Mouse (Mus musculus) frontal cortex, postnatal 10 days (tissue): Measurements from ENCODE around the gene Gm11567.
"Not testable (repeated sequence)": the region's sequence is repeated elsewhere in the genome, so short reads cannot be mapped to it uniquely, and the experiment has no call there.

Experiments used
- DNase-seq, 2 experiments: peaks; one replicate each; pipeline ENCODE4 v3.0.0; 2022; ENCODE audit warnings: low spot score in 2 of 2, mixed read lengths in 1 of 2

Gene Gm11567

DNA sequence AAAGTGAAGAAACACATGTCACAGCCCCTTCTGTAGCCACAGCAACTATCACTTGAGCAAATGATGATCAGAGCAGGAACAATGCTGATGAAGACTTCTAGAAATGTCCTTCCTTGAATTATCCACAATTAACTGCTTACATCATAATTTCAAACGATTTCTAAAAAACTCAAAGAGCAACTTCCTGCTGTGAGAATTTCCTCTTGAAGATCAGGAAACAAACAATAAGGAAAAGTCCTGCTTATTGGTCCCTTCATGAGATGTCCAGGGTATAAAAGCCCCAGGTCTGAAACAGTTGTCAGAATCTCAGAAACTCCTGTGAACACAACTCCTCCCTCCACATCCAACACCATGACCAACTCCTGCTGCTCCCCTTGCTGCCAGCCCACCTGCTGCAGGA, at the start of gene Gm11567:
TSS of gene Gm11567 (plus strand) at position 301 of the 400 bp plus-strand sequence.
- DNase-seq: not testable (repeated sequence)

DNA sequence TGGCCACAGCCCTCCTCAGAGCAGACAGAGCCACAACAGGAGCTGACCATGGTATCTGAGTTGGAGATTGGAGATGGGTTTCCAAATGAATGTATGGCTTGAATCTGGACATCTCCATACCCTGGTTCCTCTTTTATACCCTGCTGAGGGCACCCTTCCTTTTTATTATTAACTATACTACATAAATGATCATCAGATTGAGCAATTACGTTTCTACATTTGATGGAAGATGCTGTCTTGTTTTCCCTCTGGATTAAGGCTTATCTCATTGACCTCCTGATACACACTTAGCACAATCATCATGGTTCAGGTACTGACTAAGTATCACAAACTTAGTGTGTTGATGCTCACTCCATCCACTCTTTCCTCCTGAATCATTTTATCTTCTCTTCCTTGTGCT, 41.0 kb upstream of the Gm11567 start, which contains the start of gene 2300003K06Rik:
TSS of gene 2300003K06Rik (minus strand) at position 101 of the 400 bp plus-strand sequence.
- no peak for DNase-seq

DNA sequence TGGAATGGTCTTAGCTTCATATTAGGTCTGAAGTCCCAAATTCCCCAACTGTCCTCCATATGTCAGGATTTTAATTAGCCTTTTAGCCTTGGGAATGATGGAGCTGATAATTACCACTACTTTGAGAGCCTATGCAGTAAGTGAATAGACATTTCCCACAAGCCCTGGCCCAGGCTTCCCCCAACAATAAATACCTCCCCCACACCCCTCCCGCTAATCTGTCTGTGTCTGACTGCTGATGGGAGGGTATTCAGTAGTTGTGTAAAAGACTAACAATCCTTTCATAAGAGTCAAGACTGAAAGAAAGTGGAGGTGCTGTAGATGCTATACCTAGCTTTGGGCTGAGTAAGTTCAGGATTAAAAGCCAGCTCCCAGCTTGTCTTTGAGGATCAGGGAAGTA, 36.8 kb upstream of the Gm11567 start:
- no peak for DNase-seq

DNA sequence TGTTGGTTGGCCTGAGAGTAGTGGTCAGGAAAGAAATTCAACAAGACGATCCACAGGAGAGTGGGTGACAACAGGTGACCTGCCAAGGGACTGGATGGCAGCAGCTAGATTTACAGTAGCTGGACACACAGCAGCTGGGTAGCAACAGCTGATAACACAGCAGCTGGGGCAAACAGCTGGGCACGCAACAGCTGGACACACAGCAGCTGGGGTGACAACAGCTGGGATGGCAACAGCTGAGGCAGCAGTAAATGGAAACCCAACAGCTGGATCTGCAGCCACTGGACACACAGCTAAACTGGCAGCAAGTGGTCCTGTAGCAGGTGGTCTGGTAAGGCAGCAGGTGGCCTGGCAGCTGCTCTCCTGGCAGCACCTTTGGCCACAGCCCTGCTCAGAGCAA, 32.2 kb upstream of the Gm11567 start:
- DNase-seq: no peak

DNA sequence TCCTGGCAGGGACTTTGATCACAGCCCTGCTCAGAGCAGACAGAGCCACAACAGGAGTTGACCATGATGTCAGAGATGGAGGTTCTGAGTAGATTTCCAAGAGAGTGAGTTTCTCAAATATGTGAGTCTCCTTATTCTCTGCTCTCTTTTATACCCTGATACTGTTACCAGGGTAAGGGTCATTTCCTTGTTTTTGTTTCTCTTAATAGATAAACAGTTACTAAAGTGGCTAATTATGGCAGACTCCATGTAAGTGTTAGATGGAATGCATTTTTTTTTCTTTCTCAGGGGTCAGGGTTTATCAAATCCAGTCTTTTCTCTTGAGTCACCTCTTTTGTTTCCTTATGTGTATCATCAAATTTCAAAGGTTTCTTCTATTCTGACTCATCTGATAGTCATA, 27.5 kb upstream of the Gm11567 start, which contains the start of gene Krtap4-16:
TSS of gene Krtap4-16 (minus strand) at position 101 of the 400 bp plus-strand sequence.
- DNase-seq: no peak

DNA sequence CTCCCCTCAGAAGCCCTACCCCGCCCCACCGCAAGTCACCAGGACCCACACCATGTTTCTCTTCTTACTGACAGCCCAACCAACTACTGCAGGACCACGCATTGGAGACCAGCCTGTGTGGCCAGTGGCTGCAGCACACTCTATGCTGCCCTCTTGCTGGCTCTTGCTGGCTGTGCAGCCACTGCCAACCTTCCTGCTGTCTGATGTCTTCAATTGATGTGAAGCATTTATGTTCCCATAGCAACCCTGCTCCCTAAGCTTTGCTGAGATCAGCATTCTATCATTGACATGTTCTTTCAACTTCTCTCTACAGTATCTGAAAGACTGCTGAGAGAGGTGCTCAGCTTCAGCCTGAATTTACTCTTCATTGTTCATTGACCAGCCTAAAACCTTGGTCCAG, 24.9 kb upstream of the Gm11567 start:
- DNase-seq: no peak

DNA sequence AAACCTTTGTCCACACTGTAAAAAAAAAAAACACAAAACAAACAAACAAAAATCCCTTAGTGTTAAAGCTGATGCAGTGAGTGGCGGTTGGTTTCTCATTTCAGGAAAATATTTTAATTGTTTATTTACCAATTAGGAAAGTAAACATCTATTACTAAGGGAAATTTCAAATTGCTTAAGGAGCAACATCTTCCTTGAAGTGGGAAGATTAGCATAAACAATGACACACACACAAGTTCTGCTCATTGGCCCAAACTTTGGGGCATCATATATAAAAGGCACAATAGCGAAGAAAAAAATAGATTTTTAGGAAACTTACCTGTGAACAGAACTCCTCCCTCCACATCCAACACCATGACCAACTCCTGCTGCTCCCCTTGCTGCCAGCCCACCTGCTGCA, 21.4 kb upstream of the Gm11567 start, which contains the start of gene Gm11568:
TSS of gene Gm11568 (plus strand) at position 301 of the 400 bp plus-strand sequence.
- no peak for DNase-seq

DNA sequence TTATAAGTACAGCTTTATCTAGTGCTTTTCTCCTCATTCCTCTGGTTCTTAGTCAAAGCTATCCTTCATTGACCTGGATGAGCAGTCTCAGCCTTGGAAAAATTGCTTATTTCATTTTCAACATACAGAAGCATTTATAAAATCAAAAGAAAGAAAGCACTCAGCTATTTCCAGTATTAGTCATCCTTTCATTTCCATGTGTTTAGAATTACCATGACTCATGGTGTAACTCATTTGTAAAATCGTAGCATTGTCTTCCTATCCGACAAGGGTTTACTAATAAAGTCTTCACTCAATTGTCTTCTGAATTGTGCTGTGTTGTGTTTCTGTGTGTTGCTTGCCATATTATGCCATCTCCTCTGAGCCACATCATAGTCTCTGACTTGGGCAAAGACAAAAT, 20.2 kb upstream of the Gm11567 start:
- DNase-seq: no peak

DNA sequence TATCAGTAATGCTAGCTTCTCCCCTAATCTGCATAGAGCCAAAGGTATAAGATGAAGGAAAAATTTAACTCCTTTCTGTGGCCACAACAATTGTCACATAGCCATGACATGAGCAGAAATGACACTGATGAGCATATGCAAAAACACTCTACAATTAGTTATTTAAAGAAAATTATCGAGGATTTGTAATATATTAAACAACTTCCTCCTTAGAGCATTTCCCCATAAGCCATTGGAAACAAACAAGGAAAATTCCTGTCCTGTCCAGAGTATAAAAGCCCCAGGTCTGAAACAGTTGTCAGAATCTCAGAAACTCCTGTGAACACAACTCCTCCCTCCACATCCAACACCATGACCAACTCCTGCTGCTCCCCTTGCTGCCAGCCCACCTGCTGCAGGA, 14.8 kb upstream of the Gm11567 start, which contains the start of gene Gm11559:
TSS of gene Gm11559 (plus strand) at position 301 of the 400 bp plus-strand sequence.
- not testable (repeated sequence) for DNase-seq

DNA sequence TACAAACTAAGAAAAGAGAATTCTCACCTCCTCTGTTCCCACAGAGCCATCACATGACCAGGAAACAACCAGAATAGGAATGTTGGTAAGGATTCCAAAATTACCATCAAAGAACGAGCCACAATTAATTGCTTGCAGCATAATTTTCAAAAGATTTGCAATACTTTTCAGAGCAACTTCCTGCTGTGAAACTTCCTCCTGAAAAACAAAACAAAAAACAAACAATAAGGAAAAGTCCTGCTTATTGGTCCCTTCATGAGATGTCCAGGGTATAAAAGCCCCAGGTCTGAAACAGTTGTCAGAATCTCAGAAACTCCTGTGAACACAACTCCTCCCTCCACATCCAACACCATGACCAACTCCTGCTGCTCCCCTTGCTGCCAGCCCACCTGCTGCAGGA, 5.9 kb upstream of the Gm11567 start, which contains the start of gene Krtap9-1:
TSS of gene Krtap9-1 (plus strand) at position 301 of the 400 bp plus-strand sequence.
- DNase-seq: not testable (repeated sequence)

DNA sequence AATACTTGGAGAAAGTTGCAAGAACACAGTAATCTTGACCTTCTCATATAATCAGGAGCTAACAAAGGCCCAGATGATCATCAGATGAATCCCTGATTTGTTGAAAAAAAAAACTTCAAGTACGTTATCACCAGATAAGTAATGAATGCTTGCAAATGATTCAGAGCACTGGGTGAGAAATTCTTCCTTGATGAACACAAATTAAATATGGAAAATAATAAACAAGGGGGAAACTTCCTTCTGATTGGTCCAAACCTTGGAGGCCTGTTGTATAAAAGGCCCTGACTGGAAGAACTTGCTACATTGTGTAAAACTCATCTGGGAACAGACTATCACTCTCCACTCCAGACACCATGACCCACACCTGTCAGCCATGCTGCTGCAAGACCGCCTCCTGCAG, 28.6 kb downstream of the Gm11567 start, which contains the start of gene Krtap31-1:
TSS of gene Krtap31-1 (plus strand) at position 301 of the 400 bp plus-strand sequence.
- DNase-seq: no peak

DNA sequence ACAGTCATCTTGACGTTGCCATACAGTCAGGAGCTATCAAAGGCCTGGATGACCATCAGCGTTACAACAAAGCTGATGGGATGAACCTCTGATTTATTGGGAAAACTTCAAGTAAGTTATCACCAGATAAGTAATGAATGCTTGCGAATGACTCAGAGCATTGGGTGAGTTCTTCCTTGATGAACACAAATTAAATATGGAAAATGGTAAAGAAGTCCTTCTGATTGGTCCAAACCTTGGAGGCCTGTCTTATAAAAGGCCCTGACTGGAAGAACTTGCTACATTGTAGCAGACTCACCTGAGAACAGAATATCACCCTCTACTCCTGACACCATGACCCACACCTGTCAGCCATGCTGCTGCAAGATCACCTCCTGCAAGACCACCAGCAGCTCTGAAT, 35.5 kb downstream of the Gm11567 start, which contains the start of gene Gm11565:
TSS of gene Gm11565 (plus strand) at position 301 of the 400 bp plus-strand sequence.
- no peak for DNase-seq
